Mouse (Mus musculus) stomach, postnatal 0 days (tissue): ENCODE measurements around the gene Cep135.

ENCODE experiments used
- CTCF ChIP-seq: IDR thresholded peaks from 2 replicates; pipeline ENCODE4 v1.5.1; 2016; ENCODE audit warnings: antibody characterized with exemption, low read depth, mild to moderate bottlenecking, moderate library complexity
- EP300 ChIP-seq: optimal IDR thresholded peaks from 2 replicates; pipeline ENCODE3; 2016; ENCODE audit warnings: antibody characterized with exemption

- no peak for TF ChIP-seq CTCF
- TF ChIP-seq EP300: no peak
Measured at GRCm38 (mm10) chr5:76670183-76670582, 81.7 kb downstream of the Cep135 start.
